Mouse (Mus musculus) Patski (cell line): ENCODE data around the gene Urgcp. TPM values are rescaled to one million over a fixed set of nuclear protein-coding genes. Genes with fewer than 3 reads are reported as not detected.
"Not testable (repeated sequence)": the region's sequence is repeated elsewhere in the genome, so short reads cannot be mapped to it uniquely, and the experiment has no call there.

Experiments
- ATAC-seq: fragments of 100-300 bp; one replicate; pipeline ENCODE4 v1.8.0; 2021
- CTCF ChIA-PET: fragments of 350-600 bp; sonication (Branson Sonifier 250); formaldehyde crosslinking; loops from one replicate; lab custom pipeline; 2022; ENCODE audit warnings: inconsistent platforms; lab: Charles Lee
- POLR2A ChIA-PET: fragments of 350-600 bp; sonication (Branson Sonifier 250); formaldehyde crosslinking; loops from one replicate; lab custom pipeline; 2022; ENCODE audit warnings: antibody characterized with exemption, inconsistent platforms; lab: Charles Lee
- DNase-seq: peaks from one replicate; pipeline ENCODE4 v3.0.0-alpha.2; 2011; ENCODE audit warnings: low read depth, low spot score
- H3K27me3 ChIP-seq: fragments of 371-371 bp; one replicate; pipeline ENCODE4 v1.5.1; 2021
- CTCF ChIP-seq: fragments of 100-300 bp; IDR thresholded peaks from one replicate; pipeline ENCODE4 v1.5.1; 2021
- in situ Hi-C: fragments of 300-500 bp; cut with MboI; formaldehyde crosslinking; loops from 3 replicates; pipeline ENCODE4 v1.11.1; 2018; ENCODE audit warnings: low pct_unique_long_range_greater_than_20kb, mixed read lengths
- polyA plus RNA-seq: library from polyadenylated mRNA; unstranded; gene quantifications from one replicate; pipeline ENCODE4 v1.2.3, GENCODE M21; 2021

Urgcp gene
- polyA plus RNA-seq: 25.5 TPM

- DNase-seq (peak; percentile 55), ATAC-seq (peak; percentile 93)
- CTCF ChIA-PET: interaction anchor here (0.8 kb wide), 1 partner anchor 191 kb away, joined by 3 read pairs; no protein-coding TSS in a partner anchor
- POLR2A ChIA-PET: interaction anchor here (0.6 to 1.8 kb wide), 4 partner anchors 17 to 74 kb away, joined by 3 to 10 read pairs (median 4); no protein-coding TSS in a partner anchor
- no peak for TF ChIP-seq CTCF
- in situ Hi-C loops: no loop called here
- no peaks in the 10 kb centered on the region for H3K27me3 ChIP-seq
These were observed at the start of gene Urgcp for GRCm38 (mm10) chr11:5761820-5762632. TSS of gene Urgcp (minus strand) at chr11:5762376.

- POLR2A ChIA-PET, H3K27me3 ChIP-seq, in situ Hi-C loops, DNase-seq, CTCF ChIA-PET, ATAC-seq: not testable (repeated sequence)
These were observed 47.3 kb upstream of the Urgcp start for GRCm38 (mm10) chr11:5809487-5809886.

- DNase-seq: no peak
- no peak for TF ChIP-seq CTCF
- in situ Hi-C loops: no loop called here
- no peak for ATAC-seq
- CTCF ChIA-PET: no interaction called here
- POLR2A ChIA-PET: no interaction called here
- no peaks in the 10 kb centered on the region for H3K27me3 ChIP-seq
These were observed 45.8 kb upstream of the Urgcp start for GRCm38 (mm10) chr11:5807956-5808355.

- ChIA-PET CTCF (no interaction called here), POLR2A (no interaction called here)
- DNase-seq (no peak), ATAC-seq (no peak)
- in situ Hi-C loops: no loop called here
- no peaks in the 10 kb centered on the region for H3K27me3 ChIP-seq
- TF ChIP-seq CTCF: no peak
These were observed 43.5 kb upstream of the Urgcp start for GRCm38 (mm10) chr11:5805711-5806110.

GRCm38 (mm10) chr11:5804174-5804573 is 42.0 kb upstream of the Urgcp start:
- ChIA-PET CTCF (interaction anchor here (1.1 to 2.0 kb wide), 2 partner anchors 12 to 32 kb away, joined by 4 read pairs; no protein-coding TSS in a partner anchor), POLR2A (interaction anchor here (1.4 kb wide), 1 partner anchor 14 kb away, joined by 4 read pairs; no protein-coding TSS in a partner anchor)
- no peak for ATAC-seq
- H3K27me3 ChIP-seq: no peaks in the 10 kb centered on the region
- in situ Hi-C loops: no loop called here
- no peak for DNase-seq
- TF ChIP-seq CTCF: no peak

GRCm38 (mm10) chr11:5803551-5803981 is 41.4 kb upstream of the Urgcp start, which contains the start of gene Pgam2:
TSS of gene Pgam2 (minus strand) at chr11:5803733.
- ChIA-PET CTCF (interaction anchor here (1.1 to 2.0 kb wide), 3 partner anchors 11 to 33 kb away, joined by 3 to 4 read pairs (median 4); no protein-coding TSS in a partner anchor), POLR2A (interaction anchor here (0.9 to 1.4 kb wide), 2 partner anchors 13 to 14 kb away, joined by 3 to 4 read pairs; no protein-coding TSS in a partner anchor)
- in situ Hi-C loops: no loop called here
- no peak for DNase-seq
- no peak for ATAC-seq
- no peak for TF ChIP-seq CTCF
- H3K27me3 ChIP-seq: no peaks in the 10 kb centered on the region

GRCm38 (mm10) chr11:5802457-5803217 is 40.5 kb upstream of the Urgcp start:
- ChIA-PET POLR2A (interaction anchor here (0.9 to 1.4 kb wide), 2 partner anchors 14 to 15 kb away, joined by 3 to 4 read pairs; no protein-coding TSS in a partner anchor), CTCF (interaction anchor here (1.1 to 2.0 kb wide), 2 partner anchors 10 to 13 kb away, joined by 3 to 4 read pairs; no protein-coding TSS in a partner anchor)
- H3K27me3 ChIP-seq: no peaks in the 10 kb centered on the region
- in situ Hi-C loops: no loop called here
- DNase-seq (no peak), ATAC-seq (no peak)
- no peak for TF ChIP-seq CTCF

GRCm38 (mm10) chr11:5802005-5802404 is 39.8 kb upstream of the Urgcp start:
- POLR2A ChIA-PET: no interaction called here

GRCm38 (mm10) chr11:5801511-5801910 is 39.3 kb upstream of the Urgcp start:
- in situ Hi-C loops: no loop called here
- ATAC-seq (no peak), DNase-seq (no peak)
- ChIA-PET CTCF (interaction anchor here (0.9 kb wide), 1 partner anchor 79 kb away, joined by 3 read pairs; no protein-coding TSS in a partner anchor), POLR2A (no interaction called here)
- H3K27me3 ChIP-seq: no peaks in the 10 kb centered on the region
- TF ChIP-seq CTCF: no peak

More at GRCm38 (mm10) chr11:5802005-5802404, 39.8 kb upstream of the Urgcp start:
- ATAC-seq: no peak
- no peaks in the 10 kb centered on the region for H3K27me3 ChIP-seq
- in situ Hi-C loops: no loop called here
- no peak for TF ChIP-seq CTCF
- no peak for DNase-seq
- CTCF ChIA-PET: interaction anchor here (0.9 kb wide), 1 partner anchor 78 kb away, joined by 3 read pairs; no protein-coding TSS in a partner anchor
